Comparison of ENCODE assay signal across 29 mouse cellular contexts in the genomic region with DNA sequence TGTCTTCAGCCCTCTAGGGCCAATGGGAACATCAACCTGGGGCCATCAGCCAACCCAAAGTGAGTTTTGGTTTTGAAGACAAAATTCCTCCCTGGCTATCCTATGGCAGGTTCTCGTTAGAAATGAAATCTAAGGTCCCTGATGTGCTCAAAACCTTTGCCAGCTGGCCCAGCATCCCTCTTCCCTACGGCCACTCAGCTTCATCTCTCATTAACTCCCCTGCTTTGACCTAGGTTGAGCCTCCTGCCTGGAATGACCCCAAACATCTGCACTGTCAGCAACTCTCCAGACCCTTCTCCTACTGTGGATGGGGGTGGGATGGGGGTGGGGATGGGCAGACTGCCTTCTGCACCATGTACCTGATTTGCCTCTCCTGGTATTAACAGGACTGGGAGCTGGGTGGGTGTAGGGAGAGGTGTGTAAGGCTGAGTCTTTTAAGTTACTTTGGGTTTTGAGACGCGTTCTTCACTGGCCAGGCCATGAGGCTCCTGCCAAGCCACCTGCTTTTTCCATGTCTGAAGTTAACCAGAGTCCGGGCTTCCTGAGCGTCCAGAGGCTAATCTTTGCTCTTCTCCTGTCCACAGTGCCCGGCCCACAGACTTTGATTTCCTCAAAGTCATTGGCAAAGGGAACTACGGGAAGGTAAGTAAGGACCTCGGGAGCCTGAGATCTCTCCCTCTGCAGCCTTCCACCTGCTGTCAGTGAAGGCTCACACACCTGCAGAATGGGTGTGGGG. TPM values are rescaled to one million over a fixed set of nuclear protein-coding genes. Genes with fewer than 3 reads are reported as not detected.
"Had no signal": no experiment of that assay in that cellular context is flagged by ENCODE, and none has a peak within 500 bp of the region (broad histone marks: within the 10 kb centered on the region; RNA-seq: fewer than 3 reads in every experiment).

No protein-coding gene starts in this region.

- H3K36me3 ChIP-seq: heart, embryonic 13.5 days; heart, embryonic 15.5 days; hindbrain, embryonic 13.5 days; hindbrain, embryonic 15.5 days; limb, embryonic 10.5 days; limb, embryonic 12.5 days; liver, embryonic 13.5 days; liver, embryonic 15.5 days had no signal

- H3K4me2 ChIP-seq: heart, embryonic 11.5 days; heart, embryonic 13.5 days; heart, embryonic 15.5 days; hindbrain, embryonic 13.5 days; hindbrain, embryonic 15.5 days; limb, embryonic 12.5 days; liver, embryonic 11.5 days; liver, embryonic 13.5 days; liver, embryonic 15.5 days had no signal

- H3K9me3 ChIP-seq: heart, embryonic 13.5 days; heart, embryonic 15.5 days; hindbrain, embryonic 13.5 days; hindbrain, embryonic 15.5 days; limb, embryonic 10.5 days; limb, embryonic 12.5 days; liver, embryonic 13.5 days; liver, embryonic 15.5 days had no signal

- H3K4me3 ChIP-seq: gastrocnemius, adult 2 months; heart, embryonic 13.5 days; heart, embryonic 15.5 days; hindbrain, embryonic 13.5 days; hindbrain, embryonic 15.5 days; layer of hippocampus, adult 2 months; left cerebral cortex, adult 2 months; limb, embryonic 10.5 days; limb, embryonic 12.5 days; liver, embryonic 13.5 days; liver, embryonic 15.5 days had no signal

- ATAC-seq: forebrain, embryonic 16.5 days; hindbrain, postnatal 0 days; intestine, embryonic 16.5 days; liver, postnatal 0 days had no signal

- DNase-seq: gastrocnemius, adult 2 months; gastrocnemius, postnatal 10 days; gastrocnemius, postnatal 25 days; heart, adult 18-20 months; heart, postnatal 14 days; heart, postnatal 36 days; liver; liver, embryonic 13.5 days; liver, postnatal 0 days had no signal

- H3K27me3 ChIP-seq: hindbrain, embryonic 15.5 days; liver, embryonic 13.5 days; liver, embryonic 15.5 days had no signal

- H3K9ac ChIP-seq: heart, embryonic 13.5 days; heart, embryonic 15.5 days; hindbrain, embryonic 13.5 days; hindbrain, embryonic 15.5 days; limb, embryonic 12.5 days; liver, embryonic 13.5 days; liver, embryonic 15.5 days; liver, postnatal 0 days had no signal

- H3K27ac ChIP-seq: gastrocnemius, adult 2 months; heart, embryonic 13.5 days; heart, embryonic 15.5 days; hindbrain, embryonic 13.5 days; hindbrain, embryonic 15.5 days; hindbrain, postnatal 0 days; kidney, postnatal 0 days; layer of hippocampus, adult 2 months; left cerebral cortex, adult 2 months; limb, embryonic 10.5 days; limb, embryonic 12.5 days; liver, embryonic 13.5 days; liver, embryonic 15.5 days had no signal

RNA-seq across cellular contexts. Expression of gene Sgk2, which starts 6.9 kb away (rescaled TPM):
- total RNA-seq: gastrocnemius, adult 2 months; gastrocnemius, postnatal 10 days; gastrocnemius, postnatal 25 days; gastrocnemius, postnatal 4 days; granulocyte monocyte progenitor cell, adult 5-6 weeks; heart, adult 18-20 months; heart, postnatal 36 days; hematopoietic stem cell, adult 5-6 weeks had no signal
- polyA plus RNA-seq: forebrain, embryonic 16.5 days; heart, embryonic 11.5 days; heart, embryonic 13.5 days; heart, embryonic 15.5 days; heart, postnatal 0 days; hindbrain, embryonic 11.5 days; limb, embryonic 10.5 days; limb, embryonic 12.5 days had no signal

RNA-seq across cellular contexts. Expression of gene L3mbtl1, which starts 50.8 kb away (rescaled TPM):
- total RNA-seq: gastrocnemius, adult 2 months; granulocyte monocyte progenitor cell, adult 5-6 weeks; heart, adult 18-20 months; heart, postnatal 36 days; hematopoietic stem cell, adult 5-6 weeks had no signal
- polyA plus RNA-seq: heart, embryonic 11.5 days; heart, embryonic 15.5 days; heart, postnatal 0 days had no signal
